Mouse (Mus musculus) embryonic fibroblast, embryonic 13.5 days (primary cell): ENCODE measurements around the gene Klhl3. TPM values are rescaled to one million over a fixed set of nuclear protein-coding genes. Genes with fewer than 3 reads are reported as not detected.

Source experiments
- H3K27ac ChIP-seq: 2 replicates; pipeline ENCODE4 v1.5.1; 2012; ENCODE audit warnings: low read length, control low read depth, inconsistent platforms; ENCODE audit not compliant: insufficient read depth
- H3K4me1 ChIP-seq: 2 replicates; pipeline ENCODE4 v1.6.1; 2011; ENCODE audit warnings: low read length; ENCODE audit not compliant: control insufficient read depth, insufficient read depth
- H3K4me3 ChIP-seq: 2 replicates; pipeline ENCODE4 v1.5.1; 2011; ENCODE audit warnings: mild to moderate bottlenecking, control low read depth, low read length; ENCODE audit not compliant: insufficient read depth
- CTCF ChIP-seq: IDR thresholded peaks from 2 replicates; pipeline ENCODE4 v1.5.1; 2011; ENCODE audit warnings: mild to moderate bottlenecking, control low read depth, low read length, moderate library complexity, borderline replicate concordance; ENCODE audit not compliant: insufficient read depth
- POLR2A ChIP-seq: IDR thresholded peaks from 2 replicates; pipeline ENCODE4 v1.6.1; 2011; ENCODE audit warnings: low read depth, mild to moderate bottlenecking, control low read depth, low read length, moderate library complexity
- polyA plus RNA-seq: library from polyadenylated mRNA; stranded (reverse); fragments of >200 nt; gene quantifications from 2 replicates; pipeline ENCODE4 v1.2.4, GENCODE M21; 2011; ENCODE audit warnings: low read depth; ENCODE audit not compliant: missing spikeins, insufficient read length

Gene Klhl3
- polyA plus RNA-seq, 1 experiment, result 0.53 TPM

DNA sequence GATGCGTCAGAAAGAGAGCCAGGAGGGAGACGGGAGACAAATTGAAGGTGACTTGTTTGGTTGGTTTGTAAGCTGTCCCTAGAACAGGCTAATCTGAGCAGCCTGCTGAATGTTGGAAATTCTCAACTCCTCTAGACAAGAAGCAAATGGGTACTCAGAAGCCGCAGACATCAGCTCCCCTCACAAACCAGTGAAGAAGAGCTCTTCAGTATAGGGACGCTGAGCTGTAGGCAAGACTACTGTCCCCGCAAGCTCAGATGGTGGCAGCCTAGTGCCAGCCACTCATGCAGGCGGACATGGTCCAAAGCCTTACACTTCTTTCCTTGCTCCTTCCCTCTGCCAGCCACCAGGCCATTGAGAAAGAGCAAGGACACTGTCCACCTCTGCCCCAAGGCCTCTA, 2.1 kb downstream of the Klhl3 start:
- TF ChIP-seq CTCF (no peak), POLR2A (no peak)
- Histone ChIP-seq H3K27ac (no peak overlapping the region), H3K4me1 (0 out of 2 replicates have a peak, but pooled peaks cover 3% of the 10 kb centered on the region), H3K4me3 (no peak overlapping the region)

DNA sequence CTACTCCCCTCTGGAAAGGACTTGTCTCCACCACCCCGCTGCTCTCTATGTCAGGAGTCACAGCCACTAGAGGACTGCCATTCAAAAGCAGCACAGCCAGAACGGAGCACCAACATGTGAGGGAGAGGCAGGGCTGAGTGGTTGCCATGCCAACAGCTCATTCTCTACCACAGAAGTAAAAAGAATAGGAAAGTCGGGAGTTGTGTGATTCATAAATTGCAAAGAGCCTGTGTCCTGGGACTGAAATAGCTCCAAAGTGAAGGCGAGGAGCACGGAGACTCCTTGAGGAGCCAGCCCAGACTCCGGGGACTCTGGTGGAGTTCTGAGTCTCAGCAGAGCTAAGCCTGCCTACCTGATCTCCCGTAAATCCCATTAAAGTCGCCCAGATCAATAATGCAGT, 22.7 kb downstream of the Klhl3 start:
- no peak overlapping the region for H3K27ac ChIP-seq
- no peak overlapping the region for H3K4me3 ChIP-seq
- TF ChIP-seq POLR2A, result no peak
- TF ChIP-seq CTCF, result no peak
- no peaks in the 10 kb centered on the region for H3K4me1 ChIP-seq

- TF ChIP-seq CTCF (no peak), POLR2A (no peak)
- Histone ChIP-seq H3K27ac (no peak overlapping the region), H3K4me3 (no peak overlapping the region), H3K4me1 (no peaks in the 10 kb centered on the region)
Observed at GRCm38 (mm10) chr13:58084396-58084795, 29.0 kb downstream of the Klhl3 start.

GRCm38 (mm10) chr13:58083521-58083920, 29.9 kb downstream of the Klhl3 start:
- H3K4me3 ChIP-seq, result no peak overlapping the region
- H3K4me1 ChIP-seq, result no peaks in the 10 kb centered on the region
- H3K27ac ChIP-seq, result no peak overlapping the region
- TF ChIP-seq POLR2A (no peak), CTCF (no peak)

DNA sequence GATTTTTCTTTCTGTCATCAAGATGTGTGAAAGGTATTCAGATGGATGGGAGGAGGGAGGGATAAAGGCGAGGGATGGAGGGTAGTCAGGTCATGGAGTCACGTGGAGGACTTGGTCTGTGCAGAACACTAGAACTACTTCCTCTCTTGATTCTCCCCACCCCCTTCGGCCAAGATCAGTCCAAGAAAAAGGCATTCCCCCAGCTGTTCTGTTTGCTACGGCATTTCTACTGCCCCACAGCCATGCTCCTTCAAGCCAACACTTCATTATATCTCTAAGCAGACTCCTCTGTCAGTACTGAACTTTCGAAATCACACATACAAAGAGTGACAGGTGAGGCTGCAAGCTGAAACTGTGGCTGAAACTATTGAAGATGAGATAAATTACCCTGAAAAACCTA, 30.3 kb downstream of the Klhl3 start:
- no peaks in the 10 kb centered on the region for H3K4me1 ChIP-seq
- no peak overlapping the region for H3K27ac ChIP-seq
- TF ChIP-seq CTCF, result no peak
- no peak for TF ChIP-seq POLR2A
- H3K4me3 ChIP-seq, result no peak overlapping the region

GRCm38 (mm10) chr13:58078361-58078760, 35.0 kb downstream of the Klhl3 start:
- TF ChIP-seq POLR2A (no peak), CTCF (no peak)
- Histone ChIP-seq H3K4me3 (no peak overlapping the region), H3K4me1 (peaks cover 2% of the 10 kb centered on the region; the same call in 1 of the 2 replicates), H3K27ac (no peak overlapping the region)

GRCm38 (mm10) chr13:58074881-58075280, 38.5 kb downstream of the Klhl3 start:
- Histone ChIP-seq H3K4me3 (no peak overlapping the region), H3K4me1 (peaks cover 2% of the 10 kb centered on the region; the same call in 1 of the 2 replicates), H3K27ac (no peak overlapping the region)
- TF ChIP-seq CTCF, result no peak
- TF ChIP-seq POLR2A, result no peak

DNA sequence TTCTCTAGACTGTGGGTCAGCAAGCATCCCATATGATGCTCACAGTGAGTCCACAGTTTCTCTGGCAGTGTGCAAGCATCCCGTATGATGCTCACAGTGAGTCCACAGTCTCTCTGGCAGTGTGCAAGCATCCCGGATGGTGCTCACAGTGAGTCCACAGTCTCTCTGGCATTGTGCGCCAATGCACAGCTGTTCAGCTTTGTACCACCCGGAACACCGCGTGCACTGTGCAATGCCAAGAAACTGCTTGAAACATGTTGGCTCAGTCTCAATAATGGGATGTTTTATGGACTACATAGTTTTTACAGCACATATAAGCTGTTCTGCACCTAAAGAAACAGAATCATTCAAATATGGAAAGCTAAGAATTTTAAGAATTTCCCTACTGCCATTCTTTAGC, 38.9 kb downstream of the Klhl3 start:
- TF ChIP-seq POLR2A (no peak), CTCF (no peak)
- Histone ChIP-seq H3K4me3 (no peak overlapping the region), H3K27ac (no peak overlapping the region), H3K4me1 (peaks cover 2% of the 10 kb centered on the region; the same call in 1 of the 2 replicates)

DNA sequence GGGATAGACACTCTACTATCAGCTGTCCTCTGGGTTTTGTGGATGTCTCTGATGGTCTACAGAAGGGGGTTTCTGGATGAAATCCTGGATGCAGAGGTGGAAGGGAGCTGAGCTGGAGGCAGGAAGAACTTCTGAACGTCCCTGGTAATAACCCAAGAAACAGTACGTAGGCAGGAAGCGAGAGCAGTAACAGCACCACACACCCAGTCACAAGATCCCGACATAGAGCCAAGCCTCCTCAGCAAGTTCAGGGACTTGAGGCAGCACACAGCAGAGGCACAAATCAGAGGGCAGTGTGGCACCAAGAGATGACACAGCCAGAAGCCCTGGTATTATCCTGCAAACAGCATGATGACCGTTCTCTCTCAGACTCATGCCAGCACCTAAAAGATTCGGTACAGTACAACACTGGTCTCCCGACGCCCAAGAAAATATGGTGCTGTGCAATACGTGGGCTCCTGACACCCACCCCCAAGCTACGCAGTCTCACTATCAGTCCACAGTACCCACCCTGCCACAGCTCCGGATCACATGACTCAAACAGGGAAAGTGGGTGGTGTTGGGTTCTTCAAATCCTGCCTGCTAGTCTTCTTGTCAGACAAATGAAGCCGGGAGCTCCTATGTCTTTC, 40.0 kb downstream of the Klhl3 start:
- no peak for TF ChIP-seq POLR2A
- no peak for TF ChIP-seq CTCF
- Histone ChIP-seq H3K4me1 (peaks cover 2% of the 10 kb centered on the region; the same call in 1 of the 2 replicates), H3K27ac (no peak overlapping the region), H3K4me3 (no peak overlapping the region)

- peaks cover 2% of the 10 kb centered on the region; the same call in 1 of the 2 replicates for H3K4me1 ChIP-seq
- no peak overlapping the region for H3K4me3 ChIP-seq
- no peak overlapping the region for H3K27ac ChIP-seq
- TF ChIP-seq POLR2A (no peak), CTCF (no peak)
Observed at GRCm38 (mm10) chr13:58071209-58071608, 42.2 kb downstream of the Klhl3 start.
